Mouse (Mus musculus) urinary bladder, postnatal 10 days (tissue): ENCODE data around the gene Tmod3.
A peak's percentile ranks its signal among the peaks of the same experiment; 100 is the strongest.
"Not testable (repeated sequence)": the region's sequence is repeated elsewhere in the genome, so short reads cannot be mapped to it uniquely, and the experiment has no call there.

Experiments
- DNase-seq: peaks from one replicate; pipeline ENCODE4 v3.0.0; 2022; ENCODE audit warnings: low spot score

Tmod3 gene

GRCm38 (mm10) chr9:75553719-75554118 is 5.7 kb downstream of the Tmod3 start:
- DNase-seq: no peak

GRCm38 (mm10) chr9:75551342-75551741 is 8.1 kb downstream of the Tmod3 start:
- no peak for DNase-seq

- no peak for DNase-seq
These were observed 10.4 kb downstream of the Tmod3 start for GRCm38 (mm10) chr9:75549010-75549409.

- peak; percentile 51 for DNase-seq
These were observed 12.4 kb downstream of the Tmod3 start for GRCm38 (mm10) chr9:75546885-75547553.

GRCm38 (mm10) chr9:75545514-75545913 is 13.9 kb downstream of the Tmod3 start:
- DNase-seq: no peak

GRCm38 (mm10) chr9:75541497-75541896 is 18.0 kb downstream of the Tmod3 start:
- DNase-seq: no peak

- DNase-seq: no peak
These were observed 23.0 kb downstream of the Tmod3 start for GRCm38 (mm10) chr9:75536422-75536821.

- no peak for DNase-seq
These were observed 25.0 kb downstream of the Tmod3 start for GRCm38 (mm10) chr9:75534431-75534962.

DNA sequence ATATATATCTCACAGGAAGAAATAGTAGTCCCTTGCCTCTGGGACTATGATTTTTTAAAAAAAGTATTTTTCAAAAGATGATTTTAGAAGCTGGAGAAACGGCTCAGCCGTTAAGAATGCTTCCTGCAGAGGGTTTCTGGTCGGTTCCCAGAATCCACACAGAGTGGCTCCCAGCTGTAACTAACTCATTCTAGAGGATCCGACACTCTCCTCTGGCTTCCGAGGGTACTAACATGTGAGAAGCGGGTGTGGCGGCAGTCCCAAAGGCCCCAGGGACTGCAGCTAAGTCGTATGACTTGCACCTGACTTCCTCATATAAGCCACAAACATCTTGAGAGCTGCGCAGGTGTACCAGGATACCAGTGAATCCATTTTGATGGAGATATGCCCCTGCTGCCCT is 26.5 kb downstream of the Tmod3 start:
- DNase-seq: not testable (repeated sequence)

DNA sequence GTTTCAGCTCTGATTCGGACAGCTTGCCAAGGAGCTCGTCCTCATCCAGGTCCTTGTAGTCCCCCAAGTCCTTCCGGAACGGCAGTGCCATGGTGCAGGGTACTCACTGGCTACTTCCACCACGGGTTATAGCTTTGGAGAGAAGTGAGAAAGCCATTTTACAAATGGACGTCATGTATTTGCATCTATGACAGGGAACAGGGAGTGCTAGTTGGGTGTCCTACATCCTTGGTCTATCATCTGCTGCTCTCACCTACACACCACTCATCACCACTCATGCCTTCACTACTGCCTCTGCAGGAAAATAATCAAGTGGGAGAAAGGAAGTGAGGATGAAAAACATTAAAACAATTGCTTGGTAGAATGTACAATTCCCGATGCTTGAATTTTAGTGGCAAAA is 27.0 kb downstream of the Tmod3 start:
- no peak for DNase-seq

DNA sequence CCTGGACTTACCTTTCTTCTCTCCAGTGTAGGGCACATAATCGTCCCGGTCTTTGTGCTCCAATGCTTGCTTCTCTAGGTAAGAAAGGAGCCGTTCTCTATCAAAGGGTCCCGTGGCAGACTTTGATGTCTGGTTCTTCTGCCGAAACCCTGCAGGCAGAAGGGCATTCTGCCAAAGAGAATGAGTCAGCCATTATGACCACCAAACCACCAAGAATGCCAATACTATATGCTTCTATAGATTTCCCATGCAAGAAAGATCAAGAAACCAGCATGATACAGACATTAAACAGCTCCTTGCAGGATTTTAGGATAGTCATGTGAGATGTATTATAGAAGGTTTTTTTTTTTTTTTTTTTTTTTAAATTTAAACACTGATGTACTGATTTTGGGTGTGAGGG is 30.1 kb downstream of the Tmod3 start:
- no peak for DNase-seq

DNA sequence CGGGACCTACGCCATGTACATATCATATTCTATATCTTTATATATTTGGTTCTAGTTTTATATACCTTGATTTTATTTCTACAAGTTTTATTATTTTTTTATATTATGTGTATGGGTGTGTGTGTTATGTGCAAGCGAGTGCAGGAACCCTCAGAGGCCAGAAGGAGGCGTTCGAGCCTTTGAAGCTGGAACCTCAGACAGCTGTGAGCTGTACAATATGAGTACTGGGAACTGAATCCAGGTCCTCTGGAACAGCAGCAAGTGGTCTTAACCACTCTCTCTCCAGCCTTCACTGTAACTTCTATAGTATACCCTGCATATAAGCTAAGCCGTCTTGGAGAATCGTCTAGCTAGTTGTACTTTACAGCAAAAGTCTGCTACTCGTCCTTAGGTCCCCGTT is 31.4 kb downstream of the Tmod3 start:
- DNase-seq: no peak

DNA sequence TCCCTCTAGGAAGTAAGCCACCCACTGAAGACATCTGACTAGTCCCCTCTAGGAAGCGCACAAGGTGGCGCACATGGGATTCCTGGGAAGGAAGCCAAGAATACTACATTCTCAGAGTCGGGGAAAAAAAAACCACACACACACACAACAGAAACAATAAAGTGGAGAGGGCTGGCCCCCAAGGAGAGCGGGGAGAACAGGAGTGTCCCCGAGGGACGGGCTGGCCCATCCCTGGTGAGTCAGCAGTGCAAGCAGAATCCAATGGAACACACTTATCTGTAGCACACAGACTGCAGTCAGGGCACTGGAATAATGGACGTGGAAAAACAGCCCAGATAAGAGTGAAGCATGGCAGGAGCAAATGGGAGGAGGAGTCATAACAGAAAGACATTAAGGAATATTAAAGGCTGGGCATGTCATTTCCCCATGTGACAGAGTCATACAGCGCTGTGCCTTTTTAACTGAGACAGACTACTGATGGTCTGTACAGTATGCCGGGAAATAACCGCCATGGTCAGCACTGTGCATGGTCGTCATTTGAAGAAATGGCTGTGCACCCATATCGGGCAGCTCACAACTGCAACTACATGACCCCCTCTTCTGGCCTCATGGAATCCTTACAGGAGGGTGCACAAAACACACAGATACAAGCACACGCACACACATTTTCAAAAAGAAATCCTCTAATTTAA is 31.9 kb downstream of the Tmod3 start:
- no peak for DNase-seq

DNA sequence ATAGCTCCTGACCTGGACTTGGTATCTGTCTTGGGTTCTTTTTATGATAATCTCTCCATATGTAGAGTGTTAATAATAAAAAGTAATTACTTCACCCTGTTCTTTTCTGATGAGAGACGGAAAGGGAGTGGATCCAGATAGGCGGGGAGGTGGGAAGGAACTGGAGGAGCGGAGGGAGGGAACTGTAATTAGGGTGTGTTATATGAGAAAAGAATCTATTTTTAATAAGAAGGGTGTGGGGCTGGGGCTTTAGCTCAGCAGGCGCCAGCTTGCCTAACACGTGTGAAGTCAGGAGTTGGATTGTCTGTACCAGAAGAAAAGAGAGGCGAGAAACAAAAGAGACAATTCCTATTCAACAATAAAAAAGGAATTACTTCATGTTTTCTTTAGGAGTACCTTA is 35.8 kb downstream of the Tmod3 start:
- DNase-seq: no peak

DNA sequence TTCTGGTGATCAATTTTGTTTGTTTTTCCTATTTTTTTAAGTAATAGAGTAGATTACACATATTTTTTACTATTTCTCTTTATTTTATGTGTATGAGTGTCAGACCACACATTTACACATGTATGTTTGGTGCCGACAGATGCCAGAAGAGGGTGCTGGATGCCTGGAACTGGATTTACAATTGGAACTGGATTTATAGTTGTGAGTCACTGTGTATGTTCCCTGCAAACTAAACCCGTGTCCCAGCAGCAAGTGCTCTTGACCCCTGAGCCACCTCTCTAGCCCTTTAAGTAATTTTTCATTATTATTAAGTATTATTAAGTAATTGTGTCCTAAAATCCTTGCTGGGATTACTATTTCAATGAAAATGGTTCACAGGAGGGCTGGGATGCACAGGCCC is 37.2 kb downstream of the Tmod3 start:
- DNase-seq: no peak

DNA sequence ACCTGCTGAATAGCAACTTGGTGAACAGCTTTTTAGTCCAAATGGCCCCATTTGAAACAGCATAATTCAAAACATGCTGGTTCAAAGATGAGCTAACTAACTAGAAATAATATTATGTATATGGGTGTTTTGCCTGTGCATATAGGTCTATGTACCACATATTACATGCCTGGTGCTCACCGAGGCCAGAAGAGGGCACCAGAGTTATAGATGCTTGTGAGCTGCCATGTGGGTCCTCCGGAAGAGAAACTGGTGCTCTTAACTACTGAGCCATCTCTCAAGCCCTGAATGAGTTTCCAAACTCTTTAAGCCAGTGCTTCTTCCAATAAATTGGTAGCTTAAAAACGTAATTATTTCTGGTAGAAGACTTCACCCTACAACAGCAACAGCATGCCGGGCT is 37.7 kb downstream of the Tmod3 start:
- DNase-seq: no peak

- DNase-seq: no peak
These were observed 38.5 kb downstream of the Tmod3 start for GRCm38 (mm10) chr9:75520940-75521339.

DNA sequence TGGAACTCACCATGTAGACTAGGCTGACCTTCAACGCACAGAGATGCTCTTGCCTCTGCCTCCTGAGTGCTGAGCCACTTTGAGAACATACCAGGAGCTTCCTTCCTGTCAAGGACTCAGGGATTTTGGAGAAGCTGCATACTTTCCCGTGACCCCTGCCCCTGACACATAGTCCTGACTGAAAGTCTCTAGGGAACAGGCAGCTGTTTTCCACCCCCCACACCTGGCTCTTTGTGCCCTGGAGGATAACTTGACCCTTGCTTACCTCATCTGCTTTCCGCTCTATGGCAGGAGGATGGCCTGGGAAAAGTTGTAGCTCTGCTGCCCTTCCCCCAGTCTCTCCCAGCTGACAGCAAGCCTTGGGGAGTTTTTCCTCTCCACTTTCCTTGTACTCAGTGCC is 41.7 kb downstream of the Tmod3 start:
- no peak for DNase-seq

DNA sequence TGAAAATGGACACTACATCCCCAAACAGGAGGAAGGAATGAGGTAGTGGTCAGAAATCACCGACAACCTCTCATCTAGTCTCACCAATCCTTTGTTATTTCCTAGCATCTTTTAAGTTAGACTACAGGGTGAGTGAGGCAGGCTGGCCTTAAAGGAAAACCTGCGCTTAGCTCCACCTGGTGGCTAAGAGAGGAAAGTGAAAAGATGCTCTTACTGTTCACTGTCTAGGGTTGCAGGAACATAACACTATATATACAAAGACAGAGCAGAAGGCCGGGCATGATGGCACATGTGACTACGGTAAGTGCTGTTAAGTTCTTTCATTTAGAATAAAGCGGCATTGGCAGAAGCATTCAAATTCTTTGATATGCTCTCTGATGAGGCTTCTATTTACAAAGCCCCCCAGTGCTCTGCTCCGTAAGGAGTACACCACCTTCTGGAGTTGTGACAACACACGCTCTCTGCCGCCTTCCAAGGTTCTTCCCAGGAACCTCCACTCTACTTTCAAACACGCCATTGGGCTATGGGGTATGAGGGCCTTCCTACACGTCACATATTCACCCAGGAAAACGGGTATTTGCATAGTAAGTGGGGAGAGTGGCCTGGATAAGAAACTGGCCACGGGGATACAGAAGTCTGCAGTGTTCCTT is 43.9 kb downstream of the Tmod3 start:
- no peak for DNase-seq

DNA sequence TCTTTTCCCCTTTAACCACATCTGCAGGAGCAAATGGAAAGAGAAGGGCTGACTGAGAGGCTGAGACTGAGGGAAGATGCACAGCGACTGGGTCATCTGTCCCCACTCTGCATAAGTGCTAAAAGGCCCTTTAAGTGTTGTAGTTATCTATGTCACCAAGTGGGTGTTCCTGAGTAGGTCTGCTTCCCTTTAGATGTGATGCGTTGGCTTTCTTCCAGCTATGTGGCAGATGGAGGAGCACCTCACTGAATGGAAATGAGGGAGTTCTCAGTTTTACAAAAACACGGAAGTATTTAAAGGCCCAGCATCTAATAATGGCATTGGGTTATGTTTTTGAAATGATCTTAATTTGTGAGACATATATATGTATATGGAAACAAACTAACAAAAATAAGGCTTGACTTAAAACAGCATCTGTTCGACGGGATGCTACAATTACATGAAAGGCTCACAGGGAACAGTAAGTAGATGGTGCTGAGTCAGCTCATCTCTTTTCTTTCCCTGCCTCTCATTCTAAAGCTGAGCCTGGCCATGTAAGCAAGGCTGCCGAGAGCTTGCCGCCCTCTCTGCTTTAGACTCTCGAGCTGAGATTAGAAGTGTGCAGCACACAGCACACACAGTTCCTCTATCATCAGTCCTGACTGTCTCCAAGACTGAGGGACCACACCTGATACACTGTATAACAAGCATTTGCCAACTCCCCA is 48.1 kb downstream of the Tmod3 start:
- no peak for DNase-seq

GRCm38 (mm10) chr9:75504311-75504710 is 55.1 kb downstream of the Tmod3 start:
- no peak for DNase-seq

DNA sequence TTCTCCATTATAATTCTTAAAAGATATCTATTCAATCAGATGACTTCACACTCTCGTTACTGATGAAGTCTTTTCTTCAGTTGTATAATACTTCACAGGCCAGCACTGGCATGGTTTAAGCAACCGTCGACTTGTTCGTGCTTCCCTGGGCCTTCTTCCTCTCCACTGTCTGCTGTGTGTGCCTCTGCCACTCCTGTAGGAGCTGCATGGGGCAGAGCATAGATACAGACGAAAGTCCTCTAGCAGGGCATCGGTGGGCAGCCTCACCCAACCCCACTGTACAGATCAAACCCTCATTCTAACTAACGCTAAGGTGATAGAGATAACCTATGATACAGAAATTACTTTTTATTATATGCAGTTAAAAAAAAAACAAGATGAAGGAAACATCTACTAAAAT is 60.9 kb downstream of the Tmod3 start:
- no peak for DNase-seq

- DNase-seq: no peak
These were observed 63.5 kb downstream of the Tmod3 start for GRCm38 (mm10) chr9:75495945-75496344.
